Mouse (Mus musculus): ENCODE measurements around the gene Peli2.

DNA sequence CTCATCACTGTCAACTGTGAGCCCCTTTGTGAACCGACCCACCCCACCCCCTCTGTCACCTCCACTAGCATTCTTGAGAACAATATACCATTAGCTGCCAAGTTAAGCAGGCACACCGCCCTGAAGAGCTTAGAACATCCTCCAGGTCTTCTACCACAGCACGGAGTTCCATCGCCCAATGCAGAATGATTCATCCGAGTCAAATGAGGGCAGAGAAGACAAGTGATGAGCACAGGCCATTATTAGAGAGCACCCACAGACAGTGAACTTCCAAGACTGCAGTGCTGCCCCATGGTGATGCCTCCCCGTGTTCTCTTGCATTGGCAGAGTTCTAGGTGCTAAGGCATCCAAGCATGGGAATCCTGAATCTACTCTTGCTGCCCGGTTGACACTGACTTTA lies 172.9 kb downstream of the Peli2 start:
- TF ChIP-seq CTCF (IDR thresholded peaks at IDR 0.05; ENCODE audit: insufficient read depth, low read length), result no peak
- no peak for TF ChIP-seq POLR2A (IDR thresholded peaks at IDR 0.05; ENCODE audit: borderline replicate concordance, extremely low read depth, low read depth, low read length)
